Mouse (Mus musculus): ENCODE measurements around the gene Slc36a3. TPM values are rescaled to one million over a fixed set of nuclear protein-coding genes. Genes with fewer than 3 reads are reported as not detected.

The Slc36a3 gene
- polyA plus RNA-seq, 1 experiment = 0.18 TPM

DNA sequence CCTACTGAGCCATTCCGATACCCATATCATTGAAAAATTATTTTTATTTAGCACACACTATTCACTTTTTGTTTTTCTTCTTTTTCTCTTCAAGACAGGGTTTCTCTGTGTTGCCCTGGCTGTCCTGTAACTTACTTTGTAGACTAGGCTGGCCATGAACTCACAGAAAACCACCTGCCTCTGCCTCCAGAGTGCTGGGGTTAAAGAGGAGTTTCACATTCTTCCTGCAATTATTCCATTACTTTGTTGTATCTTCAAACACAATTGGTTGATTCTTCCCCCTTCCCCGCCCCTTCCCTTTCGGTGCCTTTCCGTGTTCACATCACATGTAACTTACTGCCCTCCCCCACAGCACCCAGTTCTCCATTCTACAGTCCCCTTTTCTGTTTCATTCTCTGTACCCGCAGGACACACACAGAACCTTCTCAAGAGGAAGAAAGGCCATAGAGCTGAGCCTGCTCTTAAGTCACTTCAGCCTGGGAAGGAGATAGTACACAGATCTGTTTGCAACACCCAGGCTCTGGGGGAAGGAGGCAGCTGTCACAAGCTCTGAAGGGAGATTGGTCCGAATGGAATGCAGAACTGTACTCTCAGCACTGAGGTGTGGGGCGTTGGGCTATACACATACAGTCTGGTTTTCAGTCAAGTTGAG, 38.2 kb downstream of the Slc36a3 start:
- no peaks in the 10 kb centered on the region for H3K4me1 ChIP-seq (ENCODE audit: control insufficient read depth, insufficient read depth, insufficient read length, low read length)
- WGBS = 45% methylated on average over 7 of the region's 7 CpGs
- H3K27me3 ChIP-seq (ENCODE audit: control insufficient read depth, insufficient read depth, low read length) = no peaks in the 10 kb centered on the region
- TF ChIP-seq POLR2A (IDR thresholded peaks at IDR 0.05; ENCODE audit: low read depth, low read length) (no peak; the same call in 1 of the 2 replicates), CTCF (IDR thresholded peaks at IDR 0.05; ENCODE audit: extremely low read depth, insufficient read length, insufficient replicate concordance, low read depth, low read length) (no peak)
- peaks cover 2% of the 10 kb centered on the region; the same call in 1 of the 2 replicates for H3K36me3 ChIP-seq (ENCODE audit: control insufficient read depth, insufficient read depth, low read length)
- 0 out of 2 replicates have a peak overlapping the region, but pooled peaks have one; percentile 19 for H3K27ac ChIP-seq (ENCODE audit: insufficient read depth, low read depth, low read length)
- no peak overlapping the region for H3K4me3 ChIP-seq (ENCODE audit: low read depth, low read length)

DNA sequence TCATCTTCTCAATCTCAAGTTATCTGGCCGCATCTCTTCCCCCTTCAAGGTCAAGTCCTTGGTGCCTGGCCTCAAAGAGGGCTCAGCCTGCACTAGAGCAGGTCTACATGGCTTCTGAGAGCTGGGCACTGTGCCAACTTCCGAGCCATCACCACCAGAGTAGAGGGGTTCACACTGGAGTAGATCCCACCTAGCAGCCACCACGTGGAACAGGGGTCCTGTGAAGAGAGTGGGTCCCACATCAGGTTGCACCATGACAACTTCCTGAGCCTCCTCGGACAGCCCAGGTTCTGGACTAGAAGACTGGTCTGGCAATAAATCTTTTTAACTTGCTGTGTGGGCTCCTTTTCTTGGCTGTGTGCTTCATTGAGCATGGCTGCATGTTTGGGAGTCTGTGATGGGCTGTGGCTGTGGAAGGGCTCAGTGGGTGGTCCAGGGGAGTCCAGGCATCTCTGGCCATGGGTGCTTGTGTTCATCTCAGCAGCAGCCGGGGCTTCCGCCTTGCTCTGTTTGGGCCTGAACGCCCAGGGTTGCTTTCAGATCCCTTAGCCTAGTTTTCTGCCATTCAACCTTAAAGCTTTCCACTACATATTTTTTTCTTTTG, 40.8 kb downstream of the Slc36a3 start:
- Histone ChIP-seq H3K27me3 (ENCODE audit: control insufficient read depth, insufficient read depth, low read length) (no peaks in the 10 kb centered on the region), H3K4me1 (ENCODE audit: control insufficient read depth, insufficient read depth, insufficient read length, low read length) (no peaks in the 10 kb centered on the region), H3K36me3 (ENCODE audit: control insufficient read depth, insufficient read depth, low read length) (peaks cover 2% of the 10 kb centered on the region; the same call in 1 of the 2 replicates), H3K27ac (ENCODE audit: insufficient read depth, low read depth, low read length) (no peak overlapping the region), H3K4me3 (ENCODE audit: low read depth, low read length) (no peak overlapping the region)
- TF ChIP-seq CTCF (IDR thresholded peaks at IDR 0.05; ENCODE audit: extremely low read depth, insufficient read length, insufficient replicate concordance, low read depth, low read length) (no peak), POLR2A (IDR thresholded peaks at IDR 0.05; ENCODE audit: low read depth, low read length) (no peak)
- 68% methylated on average over 7 of the region's 7 CpGs for WGBS

DNA sequence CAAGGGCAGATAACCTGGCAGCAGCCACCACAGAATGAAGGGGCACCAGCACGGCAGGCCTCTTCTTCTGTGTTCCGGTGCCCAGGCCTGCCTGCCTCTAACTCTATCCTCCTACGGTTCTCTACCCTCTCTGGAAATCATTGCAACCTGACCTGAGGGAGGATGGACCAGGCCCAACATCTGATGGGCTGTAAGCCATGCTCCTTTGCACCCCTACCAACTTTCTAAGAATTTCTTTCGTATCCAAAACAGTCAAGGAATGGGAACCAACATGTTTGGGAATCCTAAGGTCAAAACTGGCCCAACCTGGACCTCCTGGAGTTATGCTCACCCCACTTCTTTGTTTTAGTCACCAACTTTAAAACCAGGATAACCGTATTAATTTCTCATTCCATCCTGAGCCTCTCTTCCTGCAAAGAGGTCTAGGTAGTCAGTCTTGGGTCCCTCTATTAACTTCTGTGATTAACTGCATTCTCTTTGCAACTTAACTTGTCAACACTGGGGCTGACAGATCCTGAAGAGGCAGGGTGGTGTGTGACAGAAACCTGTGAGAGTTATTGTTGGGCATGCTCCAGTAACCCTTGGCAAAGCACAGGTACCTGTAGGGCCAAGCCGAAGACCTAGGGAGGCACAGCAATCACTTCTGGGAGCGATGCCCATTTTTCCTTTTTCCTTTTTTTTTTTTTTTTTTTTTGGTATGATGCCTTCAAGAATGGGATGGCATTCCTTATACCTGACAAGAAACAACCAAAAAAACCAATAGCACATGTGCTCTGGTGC, 41.8 kb downstream of the Slc36a3 start:
- Histone ChIP-seq H3K36me3 (ENCODE audit: control insufficient read depth, insufficient read depth, low read length) (peaks cover 2% of the 10 kb centered on the region; the same call in 1 of the 2 replicates), H3K27me3 (ENCODE audit: control insufficient read depth, insufficient read depth, low read length) (no peaks in the 10 kb centered on the region), H3K4me1 (ENCODE audit: control insufficient read depth, insufficient read depth, insufficient read length, low read length) (no peaks in the 10 kb centered on the region), H3K27ac (ENCODE audit: insufficient read depth, low read depth, low read length) (no peak overlapping the region), H3K4me3 (ENCODE audit: low read depth, low read length) (no peak overlapping the region)
- TF ChIP-seq POLR2A (IDR thresholded peaks at IDR 0.05; ENCODE audit: low read depth, low read length) (no peak), CTCF (IDR thresholded peaks at IDR 0.05; ENCODE audit: extremely low read depth, insufficient read length, insufficient replicate concordance, low read depth, low read length) (no peak)
- 86% methylated on average over 7 of the region's 7 CpGs for WGBS

DNA sequence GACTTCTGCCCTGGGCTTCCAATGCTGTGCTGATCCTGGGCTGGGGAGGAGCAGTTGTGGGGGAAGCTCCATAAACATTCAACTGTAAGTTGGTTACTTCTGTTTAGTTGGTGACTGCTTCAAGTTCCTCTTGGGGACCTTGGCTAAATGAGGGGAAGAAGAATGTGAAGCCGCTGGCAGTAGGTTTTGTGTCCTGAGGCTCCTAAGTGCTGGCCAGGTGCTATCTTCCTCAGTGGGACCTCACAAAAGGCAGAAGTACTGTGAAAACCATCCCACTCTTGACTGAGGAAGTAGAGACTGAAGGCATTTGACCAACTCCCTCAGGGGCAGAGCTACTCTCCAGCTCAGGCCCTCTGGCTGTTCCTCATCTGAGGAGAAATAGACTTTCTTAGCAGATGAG, 44.9 kb downstream of the Slc36a3 start:
- H3K36me3 ChIP-seq (ENCODE audit: control insufficient read depth, insufficient read depth, low read length) = peaks cover 4% of the 10 kb centered on the region; the same call in 1 of the 2 replicates
- H3K27me3 ChIP-seq (ENCODE audit: control insufficient read depth, insufficient read depth, low read length) = no peaks in the 10 kb centered on the region
- TF ChIP-seq POLR2A (IDR thresholded peaks at IDR 0.05; ENCODE audit: low read depth, low read length) (no peak), CTCF (IDR thresholded peaks at IDR 0.05; ENCODE audit: extremely low read depth, insufficient read length, insufficient replicate concordance, low read depth, low read length) (no peak)
- no peak overlapping the region for H3K27ac ChIP-seq (ENCODE audit: insufficient read depth, low read depth, low read length)
- no peaks in the 10 kb centered on the region for H3K4me1 ChIP-seq (ENCODE audit: control insufficient read depth, insufficient read depth, insufficient read length, low read length)
- 82% methylated on average over 1 of the region's 1 CpGs for WGBS
- H3K4me3 ChIP-seq (ENCODE audit: low read depth, low read length) = no peak overlapping the region

DNA sequence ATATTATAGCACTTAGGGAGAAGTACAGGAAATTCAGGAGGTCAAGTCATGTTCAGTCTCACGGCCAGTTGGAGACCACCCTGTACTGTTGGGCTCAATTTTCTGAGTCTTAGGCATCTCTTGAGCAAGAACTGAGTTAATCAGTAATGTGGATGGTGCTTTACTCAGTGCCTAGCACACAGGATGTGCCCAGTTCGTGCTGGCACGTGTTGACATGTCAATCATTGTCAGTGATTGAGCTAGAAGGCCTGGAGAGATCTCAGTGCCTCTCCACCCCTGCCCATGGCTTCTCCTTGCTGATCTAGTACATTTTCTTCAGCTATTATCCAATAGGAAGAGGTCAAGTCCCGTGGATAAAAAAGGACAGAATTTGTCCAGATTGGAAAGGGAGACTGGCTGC, 46.1 kb downstream of the Slc36a3 start:
- Histone ChIP-seq H3K27me3 (ENCODE audit: control insufficient read depth, insufficient read depth, low read length) (no peaks in the 10 kb centered on the region), H3K4me3 (ENCODE audit: low read depth, low read length) (no peak overlapping the region), H3K36me3 (ENCODE audit: control insufficient read depth, insufficient read depth, low read length) (peaks cover 4% of the 10 kb centered on the region; the same call in 1 of the 2 replicates), H3K27ac (ENCODE audit: insufficient read depth, low read depth, low read length) (no peak overlapping the region), H3K4me1 (ENCODE audit: control insufficient read depth, insufficient read depth, insufficient read length, low read length) (no peaks in the 10 kb centered on the region)
- TF ChIP-seq POLR2A (IDR thresholded peaks at IDR 0.05; ENCODE audit: low read depth, low read length) (no peak), CTCF (IDR thresholded peaks at IDR 0.05; ENCODE audit: extremely low read depth, insufficient read length, insufficient replicate concordance, low read depth, low read length) (no peak)
- WGBS = 66% methylated on average over 4 of the region's 4 CpGs

DNA sequence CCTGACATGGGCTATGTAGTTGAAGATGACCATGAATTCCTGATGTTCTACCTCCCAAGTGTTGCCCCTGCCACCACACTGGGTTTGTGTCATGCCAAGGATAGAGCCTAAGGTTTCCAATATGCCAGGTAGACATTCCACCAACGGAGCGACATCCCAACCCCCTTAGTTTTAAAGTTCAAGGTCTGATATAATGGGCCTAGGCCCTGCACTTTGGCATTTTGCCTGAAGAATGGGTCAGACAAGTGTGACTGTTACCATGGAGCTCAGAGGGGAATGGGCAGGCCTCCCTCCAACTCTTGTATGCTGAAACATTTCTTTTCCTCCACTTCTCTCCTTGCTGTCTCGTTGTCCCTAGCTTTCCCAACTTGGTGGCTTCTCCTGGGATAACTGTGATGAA, 48.3 kb downstream of the Slc36a3 start:
- Histone ChIP-seq H3K36me3 (ENCODE audit: control insufficient read depth, insufficient read depth, low read length) (0 out of 2 replicates have a peak, but pooled peaks cover 2% of the 10 kb centered on the region), H3K4me3 (ENCODE audit: low read depth, low read length) (no peak overlapping the region), H3K4me1 (ENCODE audit: control insufficient read depth, insufficient read depth, insufficient read length, low read length) (peaks cover 2% of the 10 kb centered on the region; the same call in 1 of the 2 replicates), H3K27ac (ENCODE audit: insufficient read depth, low read depth, low read length) (no peak overlapping the region), H3K27me3 (ENCODE audit: control insufficient read depth, insufficient read depth, low read length) (no peaks in the 10 kb centered on the region)
- TF ChIP-seq CTCF (IDR thresholded peaks at IDR 0.05; ENCODE audit: extremely low read depth, insufficient read length, insufficient replicate concordance, low read depth, low read length) = no peak
- no peak for TF ChIP-seq POLR2A (IDR thresholded peaks at IDR 0.05; ENCODE audit: low read depth, low read length)
- WGBS = 82% methylated on average over 3 of the region's 3 CpGs

DNA sequence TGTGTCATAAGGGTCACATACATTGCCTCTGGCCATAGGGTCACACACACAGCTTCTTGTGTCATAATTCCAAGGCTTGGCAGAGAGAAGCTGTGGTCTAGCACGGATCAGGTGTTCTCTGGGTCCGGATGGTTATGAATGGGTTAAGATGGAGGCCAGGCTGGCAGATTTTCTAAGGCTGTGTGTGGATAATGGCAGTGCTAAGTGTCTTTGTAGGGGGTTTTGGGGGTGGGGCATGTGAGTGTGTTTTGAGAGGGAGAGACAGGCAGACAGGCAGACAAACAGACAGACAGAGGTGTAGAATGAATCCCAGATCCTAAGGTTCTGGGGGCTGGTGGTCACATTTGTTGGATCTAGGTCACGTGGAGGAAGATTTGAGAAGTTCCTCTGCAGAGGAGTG, 49.5 kb downstream of the Slc36a3 start:
- H3K36me3 ChIP-seq (ENCODE audit: control insufficient read depth, insufficient read depth, low read length) = 0 out of 2 replicates have a peak, but pooled peaks cover 2% of the 10 kb centered on the region
- WGBS = 86% methylated on average over 3 of the region's 3 CpGs
- no peaks in the 10 kb centered on the region for H3K27me3 ChIP-seq (ENCODE audit: control insufficient read depth, insufficient read depth, low read length)
- no peak overlapping the region for H3K4me3 ChIP-seq (ENCODE audit: low read depth, low read length)
- TF ChIP-seq CTCF (IDR thresholded peaks at IDR 0.05; ENCODE audit: extremely low read depth, insufficient read length, insufficient replicate concordance, low read depth, low read length) = no peak
- no peak for TF ChIP-seq POLR2A (IDR thresholded peaks at IDR 0.05; ENCODE audit: low read depth, low read length)
- H3K27ac ChIP-seq (ENCODE audit: insufficient read depth, low read depth, low read length) = no peak overlapping the region
- H3K4me1 ChIP-seq (ENCODE audit: control insufficient read depth, insufficient read depth, insufficient read length, low read length) = peaks cover 4% of the 10 kb centered on the region; the same call in 1 of the 2 replicates

All from small intestine, adult 2 months (tissue).